Mouse (Mus musculus) cortical plate, adult 2 months (tissue): ENCODE results near the gene Hoxa9. TPM values are rescaled to one million over a fixed set of nuclear protein-coding genes. Genes with fewer than 3 reads are reported as not detected.

Experiments
- H3K27ac ChIP-seq: fragments of 200-500 bp; 2 replicates; pipeline ENCODE4 v1.5.1; 2012; ENCODE audit warnings: low read length, control low read depth, inconsistent platforms; ENCODE audit not compliant: insufficient read depth
- H3K4me1 ChIP-seq: fragments of 200-500 bp; 2 replicates; pipeline ENCODE4 v1.6.1; 2011; ENCODE audit warnings: low read length; ENCODE audit not compliant: control insufficient read depth, insufficient read depth
- H3K4me3 ChIP-seq: fragments of 200-500 bp; 2 replicates; pipeline ENCODE4 v1.5.1; 2011; ENCODE audit warnings: mild to moderate bottlenecking, low read length, control low read depth; ENCODE audit not compliant: insufficient read depth
- CTCF ChIP-seq: fragments of 200-500 bp; IDR thresholded peaks from 2 replicates; pipeline ENCODE4 v1.5.1; 2011; ENCODE audit warnings: mild to moderate bottlenecking, control low read depth, low read length; ENCODE audit not compliant: insufficient read depth; ENCODE audit errors: extremely low read depth
- POLR2A ChIP-seq: fragments of 200-500 bp; IDR thresholded peaks from 2 replicates; pipeline ENCODE4 v1.6.1; 2011; ENCODE audit warnings: mild to moderate bottlenecking, low read length, control low read depth; ENCODE audit not compliant: insufficient read depth; ENCODE audit errors: extremely low read depth
- polyA plus RNA-seq: library from polyadenylated mRNA; depleted of rRNA; stranded (reverse); fragments of >200 nt; gene quantifications from 2 replicates; pipeline ENCODE4 v1.2.3, GENCODE M21; 2012

The Hoxa9 gene
- polyA plus RNA-seq, 1 experiment: not detected

- Histone ChIP-seq H3K4me3 (no peak overlapping the region), H3K27ac (no peak overlapping the region), H3K4me1 (no peaks in the 10 kb centered on the region)
- no peak for TF ChIP-seq CTCF
- TF ChIP-seq POLR2A: no peak
Observed at GRCm38 (mm10) chr6:52182030-52182429, 48.9 kb downstream of the Hoxa9 start.

GRCm38 (mm10) chr6:52180726-52181125, 50.2 kb downstream of the Hoxa9 start:
- H3K4me1 ChIP-seq: no peaks in the 10 kb centered on the region
- no peak for TF ChIP-seq CTCF
- no peak for TF ChIP-seq POLR2A
- no peak overlapping the region for H3K4me3 ChIP-seq
- no peak overlapping the region for H3K27ac ChIP-seq

GRCm38 (mm10) chr6:52180213-52180710, 50.6 kb downstream of the Hoxa9 start:
- H3K4me1 ChIP-seq: no peaks in the 10 kb centered on the region

GRCm38 (mm10) chr6:52179690-52180089, 51.2 kb downstream of the Hoxa9 start:
- no peak overlapping the region for H3K27ac ChIP-seq
- TF ChIP-seq POLR2A: no peak
- TF ChIP-seq CTCF: no peak
- no peak overlapping the region for H3K4me3 ChIP-seq
- no peaks in the 10 kb centered on the region for H3K4me1 ChIP-seq

More at GRCm38 (mm10) chr6:52180213-52180710, 50.6 kb downstream of the Hoxa9 start:
- no peak for TF ChIP-seq POLR2A
- no peak for TF ChIP-seq CTCF
- Histone ChIP-seq H3K4me3 (no peak overlapping the region), H3K27ac (no peak overlapping the region)

GRCm38 (mm10) chr6:52178918-52179665, 51.8 kb downstream of the Hoxa9 start:
- TF ChIP-seq CTCF (no peak), POLR2A (no peak)
- no peak overlapping the region for H3K27ac ChIP-seq
- no peak overlapping the region for H3K4me3 ChIP-seq
- no peaks in the 10 kb centered on the region for H3K4me1 ChIP-seq

GRCm38 (mm10) chr6:52177806-52178205, 53.1 kb downstream of the Hoxa9 start:
- TF ChIP-seq POLR2A (no peak), CTCF (no peak)
- no peaks in the 10 kb centered on the region for H3K4me1 ChIP-seq
- no peak overlapping the region for H3K4me3 ChIP-seq
- no peak overlapping the region for H3K27ac ChIP-seq

- Histone ChIP-seq H3K4me3 (no peak within 1 kb of the TSS), H3K27ac (no peak within 1 kb of the TSS), H3K4me1 (no peaks in the 10 kb centered on the region)
- TF ChIP-seq CTCF (no peak), POLR2A (no peak)
Observed at GRCm38 (mm10) chr6:52177061-52177735, 53.7 kb downstream of the Hoxa9 start, which contains the start of gene 5730596B20Rik. 5730596B20Rik (plus strand) TSS chr6:52177498.

GRCm38 (mm10) chr6:52176391-52176790, 54.5 kb downstream of the Hoxa9 start:
- H3K27ac ChIP-seq: no peak overlapping the region
- no peak overlapping the region for H3K4me3 ChIP-seq
- no peak for TF ChIP-seq POLR2A

GRCm38 (mm10) chr6:52175864-52176263, 55.0 kb downstream of the Hoxa9 start:
- no peak overlapping the region for H3K4me3 ChIP-seq
- H3K27ac ChIP-seq: no peak overlapping the region
- H3K4me1 ChIP-seq: no peaks in the 10 kb centered on the region
- no peak for TF ChIP-seq POLR2A
- TF ChIP-seq CTCF: no peak

More at GRCm38 (mm10) chr6:52176391-52176790, 54.5 kb downstream of the Hoxa9 start:
- no peaks in the 10 kb centered on the region for H3K4me1 ChIP-seq

- Histone ChIP-seq H3K27ac (no peak overlapping the region), H3K4me1 (no peaks in the 10 kb centered on the region), H3K4me3 (no peak overlapping the region)
- TF ChIP-seq POLR2A: no peak
Observed at GRCm38 (mm10) chr6:52174968-52175751, 55.7 kb downstream of the Hoxa9 start.
